Mouse (Mus musculus) heart, adult 2 months (tissue): ENCODE results near the gene Klhdc8b. TPM values are rescaled to one million over a fixed set of nuclear protein-coding genes. Genes with fewer than 3 reads are reported as not detected.

Experiments
- DNase-seq, 2 experiments: peaks; one replicate each; pipeline ENCODE4 v3.0.0; 2021
- H3K27ac ChIP-seq: fragments of 200-600 bp; 2 replicates; pipeline ENCODE4 v1.8.1; 2022
- H3K27me3 ChIP-seq: fragments of 200-500 bp; 2 replicates; pipeline ENCODE4 v1.6.1; 2012; ENCODE audit warnings: mild to moderate bottlenecking, low read length, inconsistent platforms, mixed read lengths; ENCODE audit not compliant: control insufficient read depth, insufficient read depth
- H3K36me3 ChIP-seq: fragments of 200-500 bp; 2 replicates; pipeline ENCODE4 v1.6.1; 2012; ENCODE audit warnings: low read length, inconsistent platforms; ENCODE audit not compliant: control insufficient read depth, insufficient read depth
- H3K4me1 ChIP-seq: fragments of 200-500 bp; 2 replicates; pipeline ENCODE4 v1.6.1; 2011; ENCODE audit warnings: low read length; ENCODE audit not compliant: control insufficient read depth, insufficient read depth
- H3K4me3 ChIP-seq: fragments of 200-600 bp; 2 replicates; pipeline ENCODE4 v1.8.1; 2022
- H3K79me2 ChIP-seq: fragments of 200-500 bp; replicated peaks from 2 replicates; pipeline ENCODE4 v1.6.1; 2012; ENCODE audit warnings: mild to moderate bottlenecking, inconsistent platforms, low read length, moderate library complexity, mixed read lengths; ENCODE audit not compliant: control insufficient read depth, insufficient read depth
- H3K9ac ChIP-seq: fragments of 200-500 bp; 2 replicates; pipeline ENCODE4 v1.6.1; 2012; ENCODE audit warnings: low read depth, mild to moderate bottlenecking, control low read depth, inconsistent platforms, low read length, mixed read lengths
- CTCF ChIP-seq: fragments of 200-600 bp; IDR thresholded peaks from 2 replicates; pipeline ENCODE4 v1.8.1; 2022; ENCODE audit warnings: antibody characterized with exemption, mild to moderate bottlenecking, moderate library complexity
- EP300 ChIP-seq: fragments of 200-500 bp; IDR thresholded peaks from 2 replicates; pipeline ENCODE4 v1.6.1; 2011; ENCODE audit warnings: low read depth, low read length, control low read depth; ENCODE audit not compliant: insufficient read depth
- POLR2A ChIP-seq: fragments of 200-500 bp; IDR thresholded peaks from 2 replicates; pipeline ENCODE4 v1.6.1; 2011; ENCODE audit warnings: mild to moderate bottlenecking, low read depth, low read length, control low read depth; ENCODE audit not compliant: insufficient read depth
- WGBS: fragments of 180-500 bp; shearing (Covaris S2); methylation state at CpG from one replicate; pipeline ENCODE4 v1.1.7; 2018; 5-methylcytosine and 5-hydroxymethylcytosine counted together
- intact Hi-C: fragments of 180-260 bp; cut with DNase I; formaldehyde crosslinking; loops from one replicate; pipeline ENCODE4 v1.15.1; 2025
- polyA plus RNA-seq: library from polyadenylated mRNA; depleted of rRNA; stranded (reverse); fragments of >200 nt; gene quantifications from 2 replicates; pipeline ENCODE4 v1.2.3, GENCODE M21; 2012
- total RNA-seq, 2 experiments: library from RNA; stranded (reverse); gene quantifications; 2 replicates each; pipeline ENCODE4 v1.2.3; 2021

Klhdc8b gene
- total and polyA plus RNA-seq, 3 experiments = 4.9 to 21.5 (median 5.8) TPM

GRCm38 (mm10) chr9:108466219-108466618 is 4.8 kb upstream of the Klhdc8b start:
- 93% methylated on average over 2 of the region's 2 CpGs for WGBS
- Histone ChIP-seq H3K79me2 (peaks cover 2% of the 10 kb centered on the region), H3K36me3 (no peaks in the 10 kb centered on the region)

DNA sequence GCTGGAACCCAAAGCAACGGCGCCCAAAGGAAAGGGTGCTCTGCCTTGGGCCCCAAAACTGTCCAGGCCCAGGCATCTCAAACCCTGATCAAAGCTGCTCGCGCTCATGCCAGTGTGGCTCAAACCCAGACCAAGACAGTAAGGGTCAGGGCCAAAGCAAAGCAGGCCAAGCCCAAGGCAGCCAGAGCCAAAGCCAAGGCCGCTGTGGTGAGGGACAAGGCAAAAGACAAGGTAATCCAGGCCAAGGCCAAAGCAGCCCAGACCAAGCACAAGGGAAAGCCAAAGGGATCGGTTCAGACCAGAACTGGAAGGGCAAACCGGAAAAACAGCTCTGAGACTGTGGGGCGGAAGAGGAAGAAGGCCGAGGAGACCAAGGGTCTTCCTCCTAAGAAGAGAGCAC is 2.3 kb upstream of the Klhdc8b start:
- no peak for DNase-seq
- intact Hi-C loops = no loop called here
- WGBS = 95% methylated on average over 9 of the region's 9 CpGs
- H3K27ac ChIP-seq = no peak overlapping the region
- H3K9ac ChIP-seq = no peak overlapping the region
- H3K79me2 ChIP-seq = peaks cover 2% of the 10 kb centered on the region
- peaks cover 13% of the 10 kb centered on the region for H3K4me1 ChIP-seq
- no peaks in the 10 kb centered on the region for H3K27me3 ChIP-seq
- H3K4me3 ChIP-seq = no peak overlapping the region
- no peak for TF ChIP-seq EP300
- no peak for TF ChIP-seq CTCF
- TF ChIP-seq POLR2A = no peak
- H3K36me3 ChIP-seq = no peaks in the 10 kb centered on the region

More at GRCm38 (mm10) chr9:108466219-108466618, 4.8 kb upstream of the Klhdc8b start:
- no peak for DNase-seq
- intact Hi-C loops = no loop called here
- H3K27ac ChIP-seq = no peak overlapping the region
- no peak for TF ChIP-seq EP300
- H3K9ac ChIP-seq = no peak overlapping the region
- no peak overlapping the region for H3K4me3 ChIP-seq
- peaks cover 13% of the 10 kb centered on the region for H3K4me1 ChIP-seq
- no peaks in the 10 kb centered on the region for H3K27me3 ChIP-seq

- intact Hi-C loops = no loop called here
- Histone ChIP-seq H3K9ac (0 out of 2 replicates have a peak overlapping the region, but pooled peaks have one; percentile 1), H3K79me2 (peaks cover 2% of the 10 kb centered on the region), H3K36me3 (no peaks in the 10 kb centered on the region), H3K4me3 (no peak overlapping the region), H3K27me3 (no peaks in the 10 kb centered on the region), H3K27ac (peak overlapping the region; percentile 97), H3K4me1 (peaks cover 13% of the 10 kb centered on the region)
- WGBS = 41% methylated on average over 10 of the region's 10 CpGs
- TF ChIP-seq POLR2A (peak; percentile 39; the same call in 1 of the 2 replicates), EP300 (no peak)
- peak; percentile 49 to 55 for DNase-seq
Observed at GRCm38 (mm10) chr9:108462192-108462591, 811 bp upstream of the Klhdc8b start.

DNA sequence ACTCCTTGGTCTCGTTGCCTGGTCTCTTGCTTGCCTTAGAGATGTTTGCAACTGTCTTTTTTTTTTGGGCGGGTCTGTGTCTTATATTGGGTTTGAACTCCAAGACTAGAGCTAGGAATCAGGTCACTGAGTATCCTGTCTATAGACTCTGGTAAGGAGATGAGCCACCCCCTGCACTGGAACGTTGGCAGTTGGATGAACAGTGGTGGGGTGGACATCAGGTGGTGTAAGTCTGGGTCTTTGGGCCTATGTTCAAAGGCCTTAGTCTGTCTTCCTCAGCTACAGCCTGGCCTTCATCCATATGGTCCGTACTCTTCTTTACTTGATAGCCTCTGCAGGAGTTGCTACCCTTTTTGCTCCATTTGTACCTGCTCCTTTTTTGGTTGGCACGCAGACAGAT is 294 bp upstream of the Klhdc8b start:
- TF ChIP-seq CTCF (no peak), EP300 (no peak), POLR2A (no peak)
- Histone ChIP-seq H3K36me3 (no peaks in the 10 kb centered on the region), H3K9ac (no peak overlapping the region), H3K27me3 (no peaks in the 10 kb centered on the region), H3K79me2 (peaks cover 2% of the 10 kb centered on the region), H3K27ac (peak overlapping the region; percentile 97), H3K4me1 (peaks cover 13% of the 10 kb centered on the region), H3K4me3 (peak overlapping the region; percentile 97)
- no peak for DNase-seq
- WGBS = 64% methylated on average over 5 of the region's 5 CpGs
- intact Hi-C loops = loop anchor here (2.0 kb wide), 1 partner anchor 17 kb away; the partner anchor contains the start of gene Lamb2

DNA sequence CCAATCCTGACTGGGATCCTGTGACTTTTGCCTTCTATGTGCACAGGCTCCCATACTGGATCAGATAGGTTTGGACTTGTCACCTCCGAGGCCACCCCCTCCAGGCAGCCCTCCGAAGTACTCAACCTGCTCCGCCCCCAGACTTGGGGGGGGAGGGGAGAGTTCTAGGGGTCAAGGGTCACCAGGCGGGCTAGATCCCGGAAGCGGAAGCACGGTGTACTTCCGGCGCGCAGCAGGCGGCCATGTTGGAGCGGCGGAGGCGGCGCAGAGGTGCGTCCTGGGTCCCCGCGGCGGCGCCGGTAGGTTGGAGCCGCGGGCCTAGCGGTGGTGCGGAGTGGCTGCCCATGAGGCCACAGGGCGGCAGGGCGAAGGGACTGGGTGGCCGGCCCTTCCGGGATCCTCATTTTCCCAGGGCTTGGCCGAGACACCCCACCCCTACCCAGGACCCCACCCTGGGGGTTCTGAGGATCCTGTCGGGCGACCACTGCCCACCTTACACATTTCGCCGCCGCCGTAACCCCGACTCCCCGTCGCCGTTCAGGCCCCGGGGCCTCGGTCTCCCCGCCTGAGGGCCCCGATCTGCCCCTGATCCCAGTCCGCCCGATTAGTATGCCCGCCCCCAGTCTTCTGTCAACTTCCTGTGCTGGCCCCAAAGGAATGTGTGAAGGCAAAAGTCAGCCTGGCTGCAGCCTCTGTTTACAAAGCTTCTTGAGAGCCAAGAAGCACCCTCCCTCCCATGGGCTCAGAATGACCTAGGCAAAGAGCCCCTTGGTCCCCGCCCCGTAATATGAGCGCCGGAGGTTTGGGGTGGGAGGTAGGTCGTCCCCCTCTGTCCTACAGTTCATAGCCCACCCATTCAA is 832 bp downstream of the Klhdc8b start, which contains the start of gene Ccdc71:
Ccdc71 (plus strand) TSS at position 209 of the 860 bp plus-strand sequence.
- H3K27me3 ChIP-seq = no peaks in the 10 kb centered on the region
- peak; percentile 88 to 91 for DNase-seq
- peak within 1 kb of the TSS; percentile 97 for H3K27ac ChIP-seq
- peak within 1 kb of the TSS; percentile 96 for H3K9ac ChIP-seq
- intact Hi-C loops = loop anchor here (2.0 kb wide), 1 partner anchor 18 kb away; the partner anchor contains the start of gene Lamb2
- no peaks in the 10 kb centered on the region for H3K36me3 ChIP-seq
- H3K79me2 ChIP-seq = peaks cover 2% of the 10 kb centered on the region
- H3K4me1 ChIP-seq = peaks cover 13% of the 10 kb centered on the region
- WGBS = under 1% methylated on average over 52 of the region's 52 CpGs
- H3K4me3 ChIP-seq = peak within 1 kb of the TSS; percentile 97
- TF ChIP-seq POLR2A = peak; percentile 44
- no peak for TF ChIP-seq CTCF
- TF ChIP-seq EP300 = 0 out of 2 replicates have a peak, but pooled peaks have one; percentile 23

DNA sequence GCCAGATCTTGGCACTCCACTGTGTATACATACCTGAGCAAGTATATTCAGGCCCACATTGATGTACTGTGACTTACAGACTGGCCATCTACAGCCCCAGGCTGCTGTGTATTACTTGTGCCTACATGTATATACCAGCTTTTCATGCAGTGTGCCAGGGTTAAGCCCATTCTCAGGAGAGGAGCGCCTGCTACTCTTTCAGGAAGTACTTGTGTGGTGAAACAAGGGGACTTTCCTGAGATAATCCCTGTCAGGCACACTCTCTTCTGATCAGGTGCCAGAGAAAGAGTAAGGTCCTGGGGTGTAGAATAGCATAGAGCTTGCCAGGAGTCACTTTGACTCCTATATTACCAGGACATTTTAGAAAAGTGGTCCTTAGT is 1.5 kb downstream of the Klhdc8b start:
- peak overlapping the region; percentile 97 for H3K4me3 ChIP-seq
- DNase-seq = no peak

More for the DNA sequence above, 1.5 kb downstream of the Klhdc8b start:
- no peaks in the 10 kb centered on the region for H3K27me3 ChIP-seq
- intact Hi-C loops = loop anchor here (2.0 kb wide), 1 partner anchor 19 kb away; the partner anchor contains the start of gene Lamb2
- H3K79me2 ChIP-seq = peaks cover 2% of the 10 kb centered on the region
- TF ChIP-seq CTCF = no peak
- no peak for TF ChIP-seq POLR2A
- no peak for TF ChIP-seq EP300
- H3K36me3 ChIP-seq = no peaks in the 10 kb centered on the region
- H3K9ac ChIP-seq = no peak overlapping the region
- peaks cover 13% of the 10 kb centered on the region for H3K4me1 ChIP-seq
- peak overlapping the region; percentile 97 for H3K27ac ChIP-seq
- 43% methylated on average over 1 of the region's 1 CpGs for WGBS
